Mouse (Mus musculus): Measurements from ENCODE around the gene Serpina3g. TPM values are rescaled to one million over a fixed set of nuclear protein-coding genes. Genes with fewer than 3 reads are reported as not detected.

The Serpina3g gene
- polyA plus RNA-seq, 1 experiment from 2014 or later, result 1.2 TPM

Other genes with a start within 250 kb of the Serpina3g start
- gene Serpina11, start 246.3 kb upstream of the Serpina3g start, polyA plus RNA-seq (2015; fragmentation: Nextera tagmentation; extraction: Ambion mirVana), result not detected in 2 replicates
- 0.09 and 0.27 TPM in 2 replicates for gene Serpina9, start 222.5 kb upstream of the Serpina3g start, polyA plus RNA-seq (2015; fragmentation: Nextera tagmentation; extraction: Ambion mirVana)
- gene Serpina12, start 191.8 kb upstream of the Serpina3g start, polyA plus RNA-seq (2015; fragmentation: Nextera tagmentation; extraction: Ambion mirVana), result not detected in 2 replicates
- gene Serpina5, start 135.1 kb upstream of the Serpina3g start, polyA plus RNA-seq (2015; fragmentation: Nextera tagmentation; extraction: Ambion mirVana), result not detected in 2 replicates
- gene Serpina3a, start 123.5 kb upstream of the Serpina3g start, polyA plus RNA-seq (2015; fragmentation: Nextera tagmentation; extraction: Ambion mirVana), result not detected in 2 replicates
- gene Serpina3b, start 108.2 kb upstream of the Serpina3g start, polyA plus RNA-seq (2015; fragmentation: Nextera tagmentation; extraction: Ambion mirVana), result not detected in 2 replicates
- gene Serpina3c, start 82.4 kb upstream of the Serpina3g start, polyA plus RNA-seq (2015; fragmentation: Nextera tagmentation; extraction: Ambion mirVana), result not detected in 2 replicates
- 0.10 TPM in 1 of 2 replicates, not detected in the other for gene Serpina3f, start 21.7 kb upstream of the Serpina3g start, polyA plus RNA-seq (2015; fragmentation: Nextera tagmentation; extraction: Ambion mirVana)
- gene Serpina3i, start 26.9 kb downstream of the Serpina3g start, polyA plus RNA-seq (2015; fragmentation: Nextera tagmentation; extraction: Ambion mirVana), result 0.09 TPM in 1 of 2 replicates, not detected in the other
- not detected in 2 replicates for gene Serpina3j, start 78.3 kb downstream of the Serpina3g start, polyA plus RNA-seq (2015; fragmentation: Nextera tagmentation; extraction: Ambion mirVana)
- not detected in 2 replicates for gene Serpina3k, start 102.2 kb downstream of the Serpina3g start, polyA plus RNA-seq (2015; fragmentation: Nextera tagmentation; extraction: Ambion mirVana)
- gene Serpina3m, start 102.2 kb downstream of the Serpina3g start, polyA plus RNA-seq (2015; fragmentation: Nextera tagmentation; extraction: Ambion mirVana), result not detected in 2 replicates
- 3.4 and 3.5 TPM in 2 replicates for gene Serpina3n, start 170.5 kb downstream of the Serpina3g start, polyA plus RNA-seq (2015; fragmentation: Nextera tagmentation; extraction: Ambion mirVana)
- 0.24 and 0.29 TPM in 2 replicates for gene Gsc, start 237.1 kb downstream of the Serpina3g start, polyA plus RNA-seq (2015; fragmentation: Nextera tagmentation; extraction: Ambion mirVana)